26 mouse cellular contexts compared by ENCODE assay signal in the genomic region with DNA sequence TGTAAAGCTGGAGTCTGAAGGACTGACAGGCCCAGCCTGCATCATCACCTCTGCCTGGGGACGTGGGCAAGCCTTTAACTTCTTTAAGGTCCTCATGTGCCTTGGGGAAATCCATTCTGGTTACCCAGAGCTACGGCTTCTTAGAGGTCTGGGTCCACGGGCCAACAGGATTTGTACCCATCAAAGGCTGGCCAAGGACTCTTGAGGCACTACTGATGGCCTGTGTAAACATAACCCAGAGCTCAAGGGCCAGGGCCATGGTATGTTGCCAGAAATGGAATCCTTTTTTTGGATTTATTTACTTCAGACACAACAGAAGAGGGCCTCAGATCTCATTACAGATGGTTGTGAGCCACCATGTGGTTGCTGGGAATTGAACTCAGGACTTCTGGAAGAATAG.
"Had no signal": no experiment of that assay in that cellular context is flagged by ENCODE, and none has a peak within 500 bp of the region (broad histone marks: within the 10 kb centered on the region; RNA-seq: fewer than 3 reads in every experiment).

No protein-coding gene starts in this region.

- H3K4me3 ChIP-seq: gastrocnemius, adult 2 months; heart, embryonic 13.5 days; heart, embryonic 15.5 days; hindbrain, embryonic 13.5 days; hindbrain, embryonic 15.5 days; kidney, embryonic 15.5 days; layer of hippocampus, adult 2 months; left cerebral cortex, adult 2 months; limb, embryonic 10.5 days; limb, embryonic 12.5 days had no signal

- DNase-seq: forebrain, postnatal 0 days; gastrocnemius, adult 2 months; gastrocnemius, postnatal 10 days; gastrocnemius, postnatal 25 days; heart, adult 18-20 months; heart, postnatal 14 days; heart, postnatal 36 days; kidney, adult 11 months; kidney, adult 2 months; kidney, adult 9 months; kidney, postnatal 14 days; kidney, postnatal 36 days; liver had no signal

- H3K27ac ChIP-seq: gastrocnemius, adult 2 months; heart, embryonic 13.5 days; heart, embryonic 15.5 days; hindbrain, embryonic 13.5 days; hindbrain, embryonic 15.5 days; hindbrain, postnatal 0 days; kidney, embryonic 15.5 days; kidney, postnatal 0 days; layer of hippocampus, adult 2 months; left cerebral cortex, adult 2 months; limb, embryonic 10.5 days; limb, embryonic 12.5 days had no signal

- H3K36me3 ChIP-seq: hindbrain, embryonic 15.5 days had no signal

- H3K9me3 ChIP-seq: heart, embryonic 13.5 days; heart, embryonic 15.5 days; hindbrain, embryonic 13.5 days; hindbrain, embryonic 15.5 days; kidney, embryonic 15.5 days; limb, embryonic 10.5 days; limb, embryonic 12.5 days had no signal

- H3K4me1 ChIP-seq: kidney, embryonic 15.5 days; limb, embryonic 10.5 days; limb, embryonic 12.5 days had no signal

- H3K4me2 ChIP-seq: heart, embryonic 11.5 days; heart, embryonic 13.5 days; heart, embryonic 15.5 days; hindbrain, embryonic 13.5 days; hindbrain, embryonic 15.5 days; kidney, embryonic 15.5 days; limb, embryonic 12.5 days had no signal

- H3K27me3 ChIP-seq: heart, embryonic 13.5 days; heart, embryonic 15.5 days; hindbrain, embryonic 13.5 days; hindbrain, embryonic 15.5 days; kidney, embryonic 15.5 days; limb, embryonic 12.5 days had no signal

- ATAC-seq: forebrain, postnatal 0 days; hindbrain, postnatal 0 days; intestine, embryonic 16.5 days had no signal

- H3K9ac ChIP-seq: forebrain, postnatal 0 days; heart, embryonic 13.5 days; heart, embryonic 15.5 days; hindbrain, embryonic 13.5 days; hindbrain, embryonic 15.5 days; kidney, embryonic 15.5 days; limb, embryonic 12.5 days had no signal
